In the genomic region with DNA sequence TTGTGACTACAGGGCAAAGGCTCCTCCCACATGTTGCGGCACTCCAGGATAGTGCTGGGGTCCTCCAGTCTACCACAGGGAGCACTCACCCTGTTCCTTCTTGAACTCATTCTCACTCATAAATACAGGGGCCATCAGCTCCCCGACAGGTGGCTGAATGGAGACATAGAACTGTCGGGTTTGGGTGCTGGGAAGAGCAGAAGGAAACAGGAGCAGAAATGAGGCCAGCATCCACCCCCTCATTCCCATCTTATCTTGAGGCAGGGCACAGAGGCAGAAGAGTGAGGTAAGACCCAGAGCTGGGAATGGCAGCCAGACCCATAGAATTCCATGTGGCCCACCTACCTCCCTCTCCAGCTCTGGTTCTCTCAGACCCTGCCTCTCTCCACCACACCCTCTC, we compare ENCODE assay signal across 25 mouse cellular contexts. TPM values are rescaled to one million over a fixed set of nuclear protein-coding genes. Genes with fewer than 3 reads are reported as not detected.
"Had no signal": no experiment of that assay in that cellular context is flagged by ENCODE, and none has a peak within 500 bp of the region (broad histone marks: within the 10 kb centered on the region; RNA-seq: fewer than 3 reads in every experiment).

No protein-coding gene starts in this region.

- H3K4me1 ChIP-seq: liver, embryonic 15.5 days; lung, embryonic 15.5 days; megakaryocyte, embryonic 14.5 days; midbrain, embryonic 13.5 days; midbrain, embryonic 15.5 days; neural tube, embryonic 13.5 days; neural tube, embryonic 15.5 days; stomach, embryonic 15.5 days had no signal

- H3K4me3 ChIP-seq: liver, embryonic 15.5 days; lung, embryonic 15.5 days; megakaryocyte, embryonic 14.5 days; midbrain, embryonic 13.5 days; midbrain, embryonic 15.5 days; myocyte; neural tube, embryonic 13.5 days; neural tube, embryonic 15.5 days; stomach, embryonic 15.5 days had no signal

- DNase-seq: liver, postnatal 0 days; lung, adult 2 months; lung, postnatal 14 days; lung, postnatal 36 days; right cerebral cortex, postnatal 25 days; thymus, adult 2 months; thymus, postnatal 25 days; thymus, postnatal 4 days had no signal

- H3K9me3 ChIP-seq: liver, embryonic 15.5 days; lung, embryonic 15.5 days; megakaryocyte, embryonic 14.5 days; midbrain, embryonic 13.5 days; midbrain, embryonic 15.5 days; neural tube, embryonic 13.5 days; neural tube, embryonic 15.5 days; stomach, embryonic 15.5 days had no signal

- H3K27me3 ChIP-seq: midbrain, embryonic 15.5 days; neural tube, embryonic 15.5 days had no signal

- ATAC-seq: liver, postnatal 0 days; lung, postnatal 0 days; midbrain, embryonic 13.5 days; midbrain, embryonic 15.5 days had no signal

- H3K36me3 ChIP-seq: liver, embryonic 15.5 days; lung, embryonic 15.5 days; stomach, embryonic 15.5 days had no signal

- H3K27ac ChIP-seq: liver, embryonic 15.5 days; lung, embryonic 15.5 days; macrophage; midbrain, embryonic 13.5 days; midbrain, embryonic 15.5 days; neural tube, embryonic 13.5 days; neural tube, embryonic 15.5 days; stomach, embryonic 15.5 days; stomach, postnatal 0 days had no signal

- H3K4me2 ChIP-seq: liver, embryonic 15.5 days; lung, embryonic 15.5 days; midbrain, embryonic 11.5 days; midbrain, embryonic 13.5 days; midbrain, embryonic 15.5 days; neural tube, embryonic 13.5 days; neural tube, embryonic 15.5 days; stomach, embryonic 15.5 days had no signal

- H3K9ac ChIP-seq: liver, embryonic 15.5 days; liver, postnatal 0 days; lung, embryonic 15.5 days; midbrain, embryonic 13.5 days; midbrain, embryonic 15.5 days; neural tube, embryonic 13.5 days; neural tube, embryonic 15.5 days; stomach, embryonic 15.5 days had no signal

RNA-seq across cellular contexts. Expression of a gene that starts 7.5 kb away (rescaled TPM):
- total RNA-seq: megakaryocyte progenitor cell, adult 5-6 weeks had no signal

RNA-seq across cellular contexts. Expression of a gene that starts 30.9 kb away (rescaled TPM):
- total RNA-seq: megakaryocyte progenitor cell, adult 5-6 weeks had no signal
- polyA plus RNA-seq: macrophage; myocyte; spleen, adult 2 months had no signal

RNA-seq across cellular contexts. Expression of a gene that starts 35.3 kb away (rescaled TPM):
- total RNA-seq: megakaryocyte progenitor cell, adult 5-6 weeks had no signal
- polyA plus RNA-seq: liver, embryonic 15.5 days; liver, postnatal 0 days; lung, adult 2 months; lung, embryonic 15.5 days; lung, postnatal 0 days; macrophage; midbrain, embryonic 11.5 days; midbrain, embryonic 13.5 days; midbrain, embryonic 15.5 days; myocyte; neural tube, embryonic 11.5 days; neural tube, embryonic 13.5 days; neural tube, embryonic 15.5 days; spleen, adult 2 months; stomach, embryonic 15.5 days; stomach, postnatal 0 days; thymus, adult 2 months; urinary bladder, adult 2 months had no signal
